Mouse (Mus musculus) limb, embryonic 12.5 days (tissue): ENCODE measurements around the gene Hexim2. TPM values are rescaled to one million over a fixed set of nuclear protein-coding genes. Genes with fewer than 3 reads are reported as not detected.

ENCODE experiments used
- polyA plus RNA-seq: library from polyadenylated mRNA; unstranded; fragments of >200 nt; fragmentation: Nextera tagmentation; extraction: Ambion mirVana; gene quantifications from 2 replicates; pipeline ENCODE4 v1.2.1, GENCODE M21; 2016

Hexim2 gene
- polyA plus RNA-seq, 1 experiment from 2014 or later, result 12.8 TPM

Other genes with a start within 250 kb of the Hexim2 start
- not detected in 2 replicates for gene Fam187a, start 247.3 kb upstream of the Hexim2 start, polyA plus RNA-seq
- gene Gfap, start 231.5 kb upstream of the Hexim2 start, polyA plus RNA-seq, result 0.25 and 0.41 TPM in 2 replicates
- 10.3 and 13.1 TPM in 2 replicates for gene Kif18b, start 207.3 kb upstream of the Hexim2 start, polyA plus RNA-seq
- gene C1ql1, start 185.7 kb upstream of the Hexim2 start, polyA plus RNA-seq, result 1.3 and 1.6 TPM in 2 replicates
- 53.6 and 53.7 TPM in 2 replicates for gene Nmt1, start 104.2 kb upstream of the Hexim2 start, polyA plus RNA-seq
- gene Dcakd, start 104.1 kb upstream of the Hexim2 start, polyA plus RNA-seq, result 167 and 192 TPM in 2 replicates
- 2.9 and 3.6 TPM in 2 replicates for gene Plcd3, start 30.8 kb upstream of the Hexim2 start, polyA plus RNA-seq
- 8.1 and 11.9 TPM in 2 replicates for gene Acbd4, start 30.7 kb upstream of the Hexim2 start, polyA plus RNA-seq
- gene Hexim1, start 16.2 kb upstream of the Hexim2 start, polyA plus RNA-seq, result 3.9 and 4.0 TPM in 2 replicates
- gene Fmnl1, start 38.7 kb downstream of the Hexim2 start, polyA plus RNA-seq, result 0.78 and 1.4 TPM in 2 replicates
- 0.50 and 0.74 TPM in 2 replicates for gene 1700023F06Rik, start 76.1 kb downstream of the Hexim2 start, polyA plus RNA-seq
- not detected in 2 replicates for gene Spata32, start 86.0 kb downstream of the Hexim2 start, polyA plus RNA-seq
- gene Map3k14, start 135.0 kb downstream of the Hexim2 start, polyA plus RNA-seq, result 4.2 and 4.7 TPM in 2 replicates
- 4.8 and 7.1 TPM in 2 replicates for gene Arhgap27, start 231.3 kb downstream of the Hexim2 start, polyA plus RNA-seq